Mouse (Mus musculus): Measurements from ENCODE around the gene Rnf181. TPM values are rescaled to one million over a fixed set of nuclear protein-coding genes. Genes with fewer than 3 reads are reported as not detected.

Rnf181 gene
- polyA plus RNA-seq, 1 experiment from 2014 or later = 96.9 TPM

DNA sequence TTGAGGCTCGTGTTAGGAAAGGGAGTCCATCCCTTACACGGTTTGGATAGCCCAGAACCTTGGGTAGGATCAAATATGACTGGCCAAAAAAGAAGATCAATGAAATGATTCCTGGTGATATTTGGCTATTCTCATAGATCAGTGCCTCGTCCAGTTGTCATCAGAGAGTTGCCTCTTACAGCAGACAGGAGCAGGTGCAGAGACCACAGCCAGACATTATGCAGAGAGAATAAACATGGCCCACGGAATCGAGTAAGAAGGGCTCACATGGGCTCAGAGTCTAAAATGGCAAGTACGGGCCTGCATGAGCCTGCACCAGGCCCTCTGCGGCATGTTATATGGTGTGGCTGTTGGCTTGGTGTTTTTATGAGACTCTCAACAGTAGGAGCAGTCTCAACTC lies 38.6 kb upstream of the Rnf181 start:
- WGBS = 85% methylated on average over 7 of the region's 7 CpGs

DNA sequence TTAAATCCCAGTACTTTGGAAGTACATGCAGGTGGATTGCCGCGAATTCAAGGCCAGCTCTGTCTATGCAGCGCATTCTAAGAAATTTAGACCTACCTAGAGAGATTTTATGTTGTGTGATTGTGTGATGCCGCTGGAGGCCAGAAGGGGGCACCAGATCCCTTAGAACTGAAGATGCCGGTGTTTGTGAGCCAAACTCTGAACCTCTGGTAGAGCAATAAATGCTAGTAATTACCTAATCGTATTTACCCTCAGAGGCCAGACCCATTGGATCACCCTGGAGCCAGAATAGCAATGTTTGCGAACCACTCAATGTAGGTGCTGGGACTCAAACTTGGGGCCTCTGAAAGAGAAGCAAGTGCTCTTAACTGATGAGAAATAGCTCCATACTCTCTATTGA lies 35.1 kb upstream of the Rnf181 start:
- 17% methylated on average over 7 of the region's 7 CpGs for WGBS
- no peak overlapping the region for H3K9ac ChIP-seq (ENCODE audit: low read length)
- no peak overlapping the region for H3K4me2 ChIP-seq (ENCODE audit: low read length)
- no peaks in the 10 kb centered on the region for H3K36me3 ChIP-seq (ENCODE audit: control insufficient read depth, insufficient read depth, low read length)
- no peak overlapping the region for H3K27ac ChIP-seq (ENCODE audit: low read depth)
- no peaks in the 10 kb centered on the region for H3K27me3 ChIP-seq (replicated peaks; ENCODE audit: control insufficient read depth, insufficient read depth, low read length)
- no peak for ATAC-seq (replicated peaks; ENCODE audit: low FRiP score, low TSS enrichment, low read depth)
- DNase-seq (ENCODE audit: low spot score) = peak; percentile 79
- H3K4me1 ChIP-seq (replicated peaks; ENCODE audit: control insufficient read depth, insufficient read depth, low read length) = no peaks in the 10 kb centered on the region
- no peaks in the 10 kb centered on the region for H3K9me3 ChIP-seq (ENCODE audit: control insufficient read depth, low read length)
- H3K4me3 ChIP-seq (ENCODE audit: low read depth, low read length) = no peak overlapping the region

More for the DNA sequence above, 38.6 kb upstream of the Rnf181 start:
- no peaks in the 10 kb centered on the region for H3K4me1 ChIP-seq (replicated peaks; ENCODE audit: control insufficient read depth, insufficient read depth, low read length)
- no peak overlapping the region for H3K4me3 ChIP-seq (ENCODE audit: low read depth, low read length)
- no peak overlapping the region for H3K9ac ChIP-seq (ENCODE audit: low read length)
- no peak overlapping the region for H3K4me2 ChIP-seq (ENCODE audit: low read length)
- DNase-seq (ENCODE audit: low spot score) = no peak
- ATAC-seq (replicated peaks; ENCODE audit: low FRiP score, low TSS enrichment, low read depth) = no peak
- H3K27me3 ChIP-seq (replicated peaks; ENCODE audit: control insufficient read depth, insufficient read depth, low read length) = no peaks in the 10 kb centered on the region
- no peaks in the 10 kb centered on the region for H3K9me3 ChIP-seq (ENCODE audit: control insufficient read depth, low read length)
- H3K36me3 ChIP-seq (ENCODE audit: control insufficient read depth, insufficient read depth, low read length) = no peaks in the 10 kb centered on the region
- H3K27ac ChIP-seq (ENCODE audit: low read depth) = no peak overlapping the region

GRCm38 (mm10) chr6:72399967-72400366 lies 33.2 kb upstream of the Rnf181 start:
- no peak overlapping the region for H3K4me3 ChIP-seq (ENCODE audit: low read depth, low read length)
- H3K4me2 ChIP-seq (ENCODE audit: low read length) = no peak overlapping the region
- 54% methylated on average over 2 of the region's 2 CpGs for WGBS
- no peaks in the 10 kb centered on the region for H3K9me3 ChIP-seq (ENCODE audit: control insufficient read depth, low read length)
- H3K9ac ChIP-seq (ENCODE audit: low read length) = no peak overlapping the region
- H3K36me3 ChIP-seq (ENCODE audit: control insufficient read depth, insufficient read depth, low read length) = no peaks in the 10 kb centered on the region
- H3K4me1 ChIP-seq (replicated peaks; ENCODE audit: control insufficient read depth, insufficient read depth, low read length) = no peaks in the 10 kb centered on the region
- H3K27ac ChIP-seq (ENCODE audit: low read depth) = no peak overlapping the region
- ATAC-seq (replicated peaks; ENCODE audit: low FRiP score, low TSS enrichment, low read depth) (no peak), DNase-seq (ENCODE audit: low spot score) (no peak)
- no peaks in the 10 kb centered on the region for H3K27me3 ChIP-seq (replicated peaks; ENCODE audit: control insufficient read depth, insufficient read depth, low read length)

DNA sequence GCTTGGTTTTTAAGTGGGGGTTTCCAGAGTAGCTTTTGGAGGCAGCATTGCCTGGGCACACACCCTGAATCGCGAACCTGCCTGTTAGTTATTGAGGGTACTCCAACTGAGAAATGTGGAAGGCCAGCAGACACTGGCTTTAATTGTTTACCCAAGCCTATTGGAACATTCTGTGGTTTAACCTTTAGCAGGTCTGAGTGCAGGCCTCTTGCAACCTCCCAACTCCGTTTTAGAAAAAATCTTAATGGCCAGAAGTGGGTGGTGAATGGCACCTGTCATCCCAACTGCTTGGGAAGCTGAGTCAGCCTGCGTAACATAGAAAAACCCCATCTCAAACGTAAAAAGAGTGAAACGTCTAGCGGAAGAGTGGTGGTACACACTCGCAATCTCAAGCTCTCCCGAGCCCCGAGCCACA lies 30.1 kb upstream of the Rnf181 start:
- H3K9ac ChIP-seq (ENCODE audit: low read length) = no peak overlapping the region
- H3K27me3 ChIP-seq (replicated peaks; ENCODE audit: control insufficient read depth, insufficient read depth, low read length) = no peaks in the 10 kb centered on the region
- no peak overlapping the region for H3K4me3 ChIP-seq (ENCODE audit: low read depth, low read length)
- no peak for DNase-seq (ENCODE audit: low spot score)
- H3K9me3 ChIP-seq (ENCODE audit: control insufficient read depth, low read length) = no peaks in the 10 kb centered on the region
- no peak overlapping the region for H3K4me2 ChIP-seq (ENCODE audit: low read length)
- no peak overlapping the region for H3K27ac ChIP-seq (ENCODE audit: low read depth)
- no peak for ATAC-seq (replicated peaks; ENCODE audit: low FRiP score, low TSS enrichment, low read depth)
- H3K36me3 ChIP-seq (ENCODE audit: control insufficient read depth, insufficient read depth, low read length) = no peaks in the 10 kb centered on the region
- WGBS = 69% methylated on average over 10 of the region's 10 CpGs
- no peaks in the 10 kb centered on the region; the same call in 1 of the 2 replicates for H3K4me1 ChIP-seq (replicated peaks; ENCODE audit: control insufficient read depth, insufficient read depth, low read length)

DNA sequence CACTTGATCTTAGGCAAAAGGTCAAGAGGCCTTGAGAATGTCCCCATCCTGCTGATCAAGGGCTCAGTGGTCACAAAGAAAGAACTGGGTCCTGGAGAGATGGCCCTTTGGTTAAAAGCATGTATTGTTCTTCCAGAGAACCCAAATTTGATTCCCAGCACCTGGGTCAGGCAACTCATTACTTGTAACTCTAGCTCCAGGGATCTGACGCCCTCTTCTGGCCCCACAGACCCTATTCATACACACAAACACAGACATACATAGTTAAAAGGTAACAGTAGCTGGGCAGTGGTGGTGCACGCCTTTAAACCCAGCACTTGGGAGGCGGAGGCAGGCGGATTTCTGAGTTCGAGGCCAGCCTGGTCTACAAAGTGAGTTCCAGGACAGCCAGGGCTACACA lies 25.6 kb upstream of the Rnf181 start:
- no peak overlapping the region for H3K4me2 ChIP-seq (ENCODE audit: low read length)
- H3K4me1 ChIP-seq (replicated peaks; ENCODE audit: control insufficient read depth, insufficient read depth, low read length) = peaks cover 14% of the 10 kb centered on the region
- H3K4me3 ChIP-seq (ENCODE audit: low read depth, low read length) = no peak overlapping the region
- H3K27me3 ChIP-seq (replicated peaks; ENCODE audit: control insufficient read depth, insufficient read depth, low read length) = no peaks in the 10 kb centered on the region
- H3K27ac ChIP-seq (ENCODE audit: low read depth) = no peak overlapping the region
- no peak for DNase-seq (ENCODE audit: low spot score)
- H3K36me3 ChIP-seq (ENCODE audit: control insufficient read depth, insufficient read depth, low read length) = no peaks in the 10 kb centered on the region
- 92% methylated on average over 5 of the region's 5 CpGs for WGBS
- ATAC-seq (replicated peaks; ENCODE audit: low FRiP score, low TSS enrichment, low read depth) = no peak
- H3K9me3 ChIP-seq (ENCODE audit: control insufficient read depth, low read length) = no peaks in the 10 kb centered on the region
- no peak overlapping the region for H3K9ac ChIP-seq (ENCODE audit: low read length)

GRCm38 (mm10) chr6:72390795-72391521 lies 24.2 kb upstream of the Rnf181 start:
- Histone ChIP-seq H3K27me3 (replicated peaks; ENCODE audit: control insufficient read depth, insufficient read depth, low read length) (no peaks in the 10 kb centered on the region), H3K36me3 (ENCODE audit: control insufficient read depth, insufficient read depth, low read length) (peaks cover 8% of the 10 kb centered on the region), H3K9me3 (ENCODE audit: control insufficient read depth, low read length) (no peaks in the 10 kb centered on the region), H3K4me1 (replicated peaks; ENCODE audit: control insufficient read depth, insufficient read depth, low read length) (peaks cover 14% of the 10 kb centered on the region), H3K27ac (ENCODE audit: low read depth) (peak overlapping the region; percentile 90), H3K4me2 (ENCODE audit: low read length) (peak overlapping the region; percentile 63), H3K4me3 (ENCODE audit: low read depth, low read length) (peak overlapping the region; percentile 52), H3K9ac (ENCODE audit: low read length) (peak overlapping the region; percentile 64)
- peak; percentile 63 for DNase-seq (ENCODE audit: low spot score)
- 8% methylated on average over 11 of the region's 12 CpGs for WGBS
- ATAC-seq (replicated peaks; ENCODE audit: low FRiP score, low TSS enrichment, low read depth) = peak; percentile 48

DNA sequence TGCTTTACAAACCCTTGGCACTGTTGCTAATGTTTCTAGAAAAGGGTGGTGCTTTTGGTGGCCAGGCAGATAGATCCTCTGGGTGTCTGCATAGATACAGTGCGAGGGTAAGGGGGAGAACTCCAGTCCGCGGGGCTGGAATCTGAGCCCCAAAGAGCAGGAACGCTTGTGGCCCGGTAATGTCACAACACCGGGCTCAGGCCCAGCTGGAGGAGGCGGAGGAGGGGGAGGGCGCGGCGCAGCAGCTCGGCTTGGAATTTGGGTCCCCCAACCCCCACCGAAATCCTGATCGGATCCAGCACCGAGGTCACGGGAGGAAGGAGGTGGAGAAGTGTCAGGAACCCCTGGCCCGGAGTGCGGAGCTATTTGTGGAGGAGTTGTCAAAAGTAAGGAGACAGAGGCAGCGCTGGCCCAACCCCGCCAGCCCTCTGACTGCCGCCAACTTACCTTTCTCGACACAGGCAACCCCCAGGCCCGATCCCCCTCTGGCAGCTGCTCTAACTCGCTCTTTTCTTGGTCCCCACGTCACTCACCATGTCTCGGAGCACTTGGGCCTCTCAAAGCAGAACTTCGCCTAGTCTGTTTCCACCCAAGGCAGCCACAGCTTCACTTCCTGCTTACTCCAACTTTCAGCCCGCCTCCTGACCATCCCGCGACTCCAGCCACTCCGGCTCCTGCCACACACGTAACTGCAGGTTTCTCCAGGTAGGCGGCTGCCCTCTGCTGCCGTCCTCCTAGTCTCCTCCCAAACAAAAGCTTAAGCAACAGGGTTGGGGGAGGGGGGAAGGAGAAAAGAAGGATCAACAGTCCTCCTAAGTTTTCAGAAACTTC lies 23.4 kb upstream of the Rnf181 start, which contains the start of gene Vamp8:
Gene Vamp8 (minus strand): TSS at position 763 of the 831 bp plus-strand sequence.
- peak; percentile 88 for DNase-seq (ENCODE audit: low spot score)
- peak within 1 kb of the TSS; percentile 52 for H3K4me3 ChIP-seq (ENCODE audit: low read depth, low read length)
- peak within 1 kb of the TSS; percentile 63 for H3K4me2 ChIP-seq (ENCODE audit: low read length)
- H3K9me3 ChIP-seq (ENCODE audit: control insufficient read depth, low read length) = no peaks in the 10 kb centered on the region
- H3K27ac ChIP-seq (ENCODE audit: low read depth) = peak within 1 kb of the TSS; percentile 90
- H3K27me3 ChIP-seq (replicated peaks; ENCODE audit: control insufficient read depth, insufficient read depth, low read length) = no peaks in the 10 kb centered on the region
- H3K36me3 ChIP-seq (ENCODE audit: control insufficient read depth, insufficient read depth, low read length) = peaks cover 16% of the 10 kb centered on the region
- ATAC-seq (replicated peaks; ENCODE audit: low FRiP score, low TSS enrichment, low read depth) = peak; percentile 87
- WGBS = under 1% methylated on average over 31 of the region's 33 CpGs
- peaks cover 14% of the 10 kb centered on the region for H3K4me1 ChIP-seq (replicated peaks; ENCODE audit: control insufficient read depth, insufficient read depth, low read length)
- H3K9ac ChIP-seq (ENCODE audit: low read length) = peak within 1 kb of the TSS; percentile 64

GRCm38 (mm10) chr6:72389471-72389940 lies 22.8 kb upstream of the Rnf181 start:
- H3K4me1 ChIP-seq (replicated peaks; ENCODE audit: control insufficient read depth, insufficient read depth, low read length) = peaks cover 14% of the 10 kb centered on the region
- H3K9ac ChIP-seq (ENCODE audit: low read length) = peak overlapping the region; percentile 64
- 17% methylated on average over 13 of the region's 13 CpGs for WGBS
- peak overlapping the region; percentile 90 for H3K27ac ChIP-seq (ENCODE audit: low read depth)
- H3K9me3 ChIP-seq (ENCODE audit: control insufficient read depth, low read length) = no peaks in the 10 kb centered on the region
- DNase-seq (ENCODE audit: low spot score) (no peak), ATAC-seq (replicated peaks; ENCODE audit: low FRiP score, low TSS enrichment, low read depth) (peak; percentile 25; the same call in 1 of the 2 replicates)
- no peaks in the 10 kb centered on the region for H3K27me3 ChIP-seq (replicated peaks; ENCODE audit: control insufficient read depth, insufficient read depth, low read length)
- H3K4me2 ChIP-seq (ENCODE audit: low read length) = peak overlapping the region; percentile 63
- peak overlapping the region; percentile 52 for H3K4me3 ChIP-seq (ENCODE audit: low read depth, low read length)
- peaks cover 20% of the 10 kb centered on the region for H3K36me3 ChIP-seq (ENCODE audit: control insufficient read depth, insufficient read depth, low read length)

Measured in intestine, embryonic 14.5 days (tissue).